ENCODE assay signal across 8 mouse cellular contexts in genomic region chr7:68369694-68370093, GRCm38 (mm10).
A peak's percentile ranks its signal among the peaks of the same experiment; 100 is the strongest.
DNase-seq lines count a peak whose midpoint lies in the region; ATAC-seq lines count a peak whose summit lies in the region.

No protein-coding gene starts in this region.

- H3K9me3 ChIP-seq in intestine, embryonic 16.5 days (ENCODE audit: control insufficient read depth, low read length) = no peaks in the 10 kb centered on the region
- no peaks in the 10 kb centered on the region for H3K9me3 ChIP-seq in limb, embryonic 10.5 days (replicated peaks)
- H3K9me3 ChIP-seq in midbrain, embryonic 13.5 days = no peaks in the 10 kb centered on the region; the same call in 1 of the 2 replicates

- intact Hi-C loops in gastrocnemius, postnatal 14 days (cut with DNase I; ENCODE audit: low total_unique reads) = loop anchor here (10.0 kb wide), 1 partner anchor 465 kb away; no protein-coding TSS in a partner anchor

- H3K27me3 ChIP-seq in intestine, embryonic 16.5 days (replicated peaks; ENCODE audit: control insufficient read depth, insufficient read depth, low read length) = peaks cover 6% of the 10 kb centered on the region; the same call in 1 of the 2 replicates
- peaks cover 38% of the 10 kb centered on the region for H3K27me3 ChIP-seq in limb, embryonic 10.5 days (ENCODE audit: low read depth, poor library complexity, severe bottlenecking)
- H3K27me3 ChIP-seq in midbrain, embryonic 13.5 days = peaks cover 39% of the 10 kb centered on the region

- no peak overlapping the region for H3K9ac ChIP-seq in intestine, embryonic 16.5 days (ENCODE audit: low read depth, low read length)
- H3K9ac ChIP-seq in midbrain, embryonic 13.5 days (replicated peaks) = no peak overlapping the region

- ATAC-seq in activated CD4-positive, CD25-positive, alpha-beta regulatory T cell, adult 4 months = peak; percentile 47
- peak; percentile 82 for ATAC-seq in common myeloid progenitor, adult 5-6 weeks (replicated peaks; ENCODE audit: low read depth, poor library complexity, severe bottlenecking)
- peak; percentile 79 for ATAC-seq in intestine, embryonic 16.5 days
- peak; percentile 54; the same call in 1 of the 2 replicates for ATAC-seq in midbrain, embryonic 13.5 days

- H3K4me2 ChIP-seq in intestine, embryonic 16.5 days (ENCODE audit: low read depth, low read length) = peak overlapping the region; percentile 47
- H3K4me2 ChIP-seq in midbrain, embryonic 13.5 days (replicated peaks) = peak overlapping the region; percentile 47

- no peaks in the 10 kb centered on the region for H3K4me1 ChIP-seq in intestine, embryonic 16.5 days (ENCODE audit: control insufficient read depth, insufficient read depth, low read length)
- H3K4me1 ChIP-seq in limb, embryonic 10.5 days = peaks cover 27% of the 10 kb centered on the region
- H3K4me1 ChIP-seq in midbrain, embryonic 13.5 days (replicated peaks) = no peaks in the 10 kb centered on the region; the same call in 1 of the 2 replicates

- WGBS in intestine, embryonic 16.5 days = 2% methylated on average over 12 of the region's 13 CpGs
- WGBS in limb, embryonic 10.5 days = 2% methylated on average over 12 of the region's 13 CpGs
- WGBS in midbrain, embryonic 13.5 days = 0% methylated on average over 12 of the region's 13 CpGs

- no peaks in the 10 kb centered on the region for H3K36me3 ChIP-seq in intestine, embryonic 16.5 days (ENCODE audit: control insufficient read depth, insufficient read depth, low read length)
- no peaks in the 10 kb centered on the region for H3K36me3 ChIP-seq in limb, embryonic 10.5 days
- H3K36me3 ChIP-seq in midbrain, embryonic 13.5 days = no peaks in the 10 kb centered on the region

- H3K27ac ChIP-seq in intestine, embryonic 16.5 days (ENCODE audit: low read length) = no peak overlapping the region
- no peak overlapping the region; the same call in 1 of the 2 replicates for H3K27ac ChIP-seq in limb, embryonic 10.5 days
- no peak overlapping the region for H3K27ac ChIP-seq in midbrain, embryonic 13.5 days

- H3K4me3 ChIP-seq in intestine, embryonic 16.5 days (ENCODE audit: low read length) = peak overlapping the region; percentile 28
- peak overlapping the region; percentile 46 for H3K4me3 ChIP-seq in limb, embryonic 10.5 days
- peak overlapping the region; percentile 26; the same call in 1 of the 2 replicates for H3K4me3 ChIP-seq in midbrain, embryonic 13.5 days (replicated peaks)

- peak; percentile 66 for DNase-seq in gastrocnemius, postnatal 14 days
- peak; percentile 93 for DNase-seq in limb, embryonic 10.5 days (ENCODE audit: low spot score)
- DNase-seq in skeletal muscle tissue, adult 2 months (ENCODE audit: low read depth, low spot score) = peak; percentile 42
- DNase-seq in yolk sac, embryonic 10.5 days (ENCODE audit: low spot score) = peak; percentile 62

Comparison
In these comparisons a context has a peak if more than half of its experiments do, and no peak if none do; other contexts are left out.
1. DNase-seq: peak in every context shown above with its lines; median percentile 93 in limb, embryonic 10.5 days; 66 in gastrocnemius, postnatal 14 days; 62 in yolk sac, embryonic 10.5 days; 42 in skeletal muscle tissue, adult 2 months.